Mouse (Mus musculus) ES-Bruce4 (cell line): ENCODE results near the gene Tram2.

Experiments used
- CTCF ChIP-seq: IDR thresholded peaks from one replicate; pipeline ENCODE4 v1.8.1; 2011; ENCODE audit warnings: low read depth, low read length
- EP300 ChIP-seq: IDR thresholded peaks from 2 replicates; pipeline ENCODE4 v1.6.1; 2011; ENCODE audit warnings: low read depth, low read length; ENCODE audit not compliant: insufficient read depth
- POLR2A ChIP-seq: IDR thresholded peaks from one replicate; pipeline ENCODE4 v1.8.1; 2011; ENCODE audit warnings: low read length; ENCODE audit not compliant: insufficient read depth

GRCm38 (mm10) chr1:21007941-21008701, 70.9 kb downstream of the Tram2 start:
- TF ChIP-seq POLR2A (no peak), CTCF (no peak), EP300 (no peak)
